Mouse (Mus musculus) ovary, adult 18-20 months (tissue): ENCODE results near the gene 2310002L09Rik.
"Not testable (repeated sequence)": the region's sequence is repeated elsewhere in the genome, so short reads cannot be mapped to it uniquely, and the experiment has no call there.

ENCODE experiments used
- DNase-seq: peaks from one replicate; pipeline ENCODE4 v3.0.0; 2022; ENCODE audit warnings: low spot score, mixed read lengths

The 2310002L09Rik gene

DNA sequence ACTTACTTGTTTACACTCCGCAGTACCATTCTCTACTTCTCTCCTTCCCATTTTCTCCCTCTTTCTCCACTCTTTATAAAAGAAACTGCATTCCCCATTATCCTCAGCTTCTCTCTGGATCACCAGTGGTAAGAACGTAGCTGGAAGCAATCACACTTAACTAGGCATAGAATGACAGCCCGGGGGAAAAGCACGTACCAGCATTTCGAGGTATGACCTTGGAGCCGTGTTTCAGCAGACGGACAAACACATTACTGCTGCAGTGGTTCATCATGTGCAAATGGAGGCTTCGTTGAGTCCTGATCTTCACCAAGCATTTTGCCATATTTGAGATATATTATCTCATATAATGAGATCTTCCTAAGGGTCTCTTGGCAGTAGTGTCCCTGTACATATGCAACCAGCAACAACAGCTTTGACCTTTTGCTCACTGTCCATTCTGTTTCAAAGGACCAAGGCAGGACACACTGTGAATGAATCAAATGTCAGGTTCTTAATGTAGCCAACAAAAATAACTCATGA is at the start of gene 2310002L09Rik:
2310002L09Rik (minus strand) TSS at position 472 of the 522 bp plus-strand sequence.
- no peak for DNase-seq

DNA sequence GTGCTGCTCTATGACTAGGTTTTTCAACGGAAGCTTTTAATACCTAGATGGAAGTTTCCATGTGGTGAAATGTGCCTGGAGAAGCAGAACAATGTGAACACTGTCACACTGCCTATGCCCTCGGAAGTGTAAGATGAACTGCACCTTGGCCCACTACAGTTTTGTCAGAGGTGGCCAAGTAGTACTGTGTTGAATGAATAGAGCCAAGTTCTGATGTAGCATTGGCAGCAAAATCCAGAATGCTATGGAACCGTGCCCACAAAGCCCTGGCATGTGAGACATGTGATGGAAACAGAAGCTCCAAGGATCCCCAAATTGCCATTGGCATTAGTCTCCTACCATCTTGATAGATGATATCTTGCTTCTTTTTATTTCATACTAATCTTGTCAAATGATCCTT is 29.8 kb upstream of the 2310002L09Rik start:
- no peak for DNase-seq

DNA sequence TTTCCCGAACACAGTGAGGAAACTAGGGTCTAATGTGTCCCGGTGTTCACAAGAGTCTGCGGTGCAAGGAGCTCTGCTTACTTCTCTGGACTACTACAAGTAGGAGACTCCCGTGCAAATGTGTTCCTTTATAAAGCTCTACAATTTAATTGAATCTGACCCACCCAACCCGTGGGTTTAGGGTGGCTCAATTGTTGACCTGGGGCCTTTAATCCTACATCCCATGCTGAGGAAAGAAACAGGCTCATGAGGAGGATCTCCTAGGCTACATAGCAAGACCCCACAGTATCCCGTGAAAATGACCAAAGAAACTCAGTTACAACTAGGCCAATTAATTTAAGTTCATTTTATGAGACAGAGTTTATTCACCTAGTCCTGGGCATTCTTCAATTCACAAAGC is 30.0 kb downstream of the 2310002L09Rik start, which contains the start of gene Gm11756:
Gm11756 (minus strand) TSS at position 101 of the 400 bp plus-strand sequence.
- not testable (repeated sequence) for DNase-seq

DNA sequence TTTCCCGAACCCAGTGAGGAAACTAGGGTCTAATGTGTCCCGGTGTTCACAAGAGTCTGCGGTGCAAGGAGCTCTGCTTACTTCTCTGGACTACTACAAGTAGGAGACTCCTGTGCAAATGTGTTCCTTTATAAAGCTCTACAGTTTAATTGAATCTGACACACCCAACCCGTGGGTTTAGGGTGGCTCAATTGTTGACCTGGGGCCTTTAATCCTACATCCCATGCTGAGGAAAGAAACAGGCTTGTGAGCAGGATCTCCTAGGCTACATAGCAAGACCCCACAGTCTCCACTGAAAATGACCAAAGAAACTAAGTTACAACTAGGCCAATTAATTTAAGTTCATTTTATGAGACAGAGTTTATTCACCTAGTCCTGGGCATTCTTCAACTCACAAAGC is 44.8 kb downstream of the 2310002L09Rik start, which contains the start of gene Gm13871:
Gm13871 (minus strand) TSS at position 101 of the 400 bp plus-strand sequence.
- not testable (repeated sequence) for DNase-seq

DNA sequence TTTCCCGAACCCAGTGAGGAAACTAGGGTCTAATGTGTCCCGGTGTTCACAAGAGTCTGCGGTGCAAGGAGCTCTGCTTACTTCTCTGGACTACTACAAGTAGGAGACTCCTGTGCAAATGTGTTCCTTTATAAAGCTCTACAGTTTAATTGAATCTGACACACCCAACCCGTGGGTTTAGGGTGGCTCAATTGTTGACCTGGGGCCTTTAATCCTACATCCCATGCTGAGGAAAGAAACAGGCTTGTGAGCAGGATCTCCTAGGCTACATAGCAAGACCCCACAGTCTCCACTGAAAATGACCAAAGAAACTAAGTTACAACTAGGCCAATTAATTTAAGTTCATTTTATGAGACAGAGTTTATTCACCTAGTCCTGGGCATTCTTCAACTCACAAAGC is 59.6 kb downstream of the 2310002L09Rik start, which contains the start of gene Gm11757:
Gm11757 (minus strand) TSS at position 101 of the 400 bp plus-strand sequence.
- DNase-seq = not testable (repeated sequence)
